Mouse (Mus musculus): ENCODE data around the gene Tecpr1.

DNA sequence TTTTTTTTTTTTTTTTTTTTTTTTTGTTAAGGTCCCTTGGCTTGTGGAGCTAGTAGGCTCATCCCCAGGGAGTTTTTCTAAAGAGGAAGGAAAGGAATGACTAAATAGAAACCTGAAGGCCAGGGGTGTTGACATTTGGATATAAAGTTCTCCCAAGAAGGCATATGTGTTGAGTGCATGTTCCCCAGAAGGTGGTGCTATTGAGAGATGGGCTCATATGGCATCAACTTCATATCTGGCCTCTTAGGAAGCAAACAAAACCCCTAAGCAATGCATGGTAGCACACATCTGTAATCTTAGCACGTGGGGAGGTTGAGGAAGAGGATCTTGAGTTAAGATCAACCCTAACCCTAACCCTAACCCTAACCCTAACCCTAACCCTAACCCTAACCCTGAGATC, 8.0 kb upstream of the Tecpr1 start:
- no peak for TF ChIP-seq POLR2A (IDR thresholded peaks at IDR 0.05; ENCODE audit: control insufficient read depth, extremely low read depth, insufficient read depth, low read length, poor library complexity)
- no peak for TF ChIP-seq CTCF (IDR thresholded peaks at IDR 0.05; ENCODE audit: borderline replicate concordance, control insufficient read depth, extremely low read depth, insufficient read depth, low read length, poor library complexity)
